21 mouse cellular contexts compared by ENCODE assay signal in genomic region chr6:16572828-16573227, GRCm38 (mm10).
DNase-seq lines count a peak whose midpoint lies in the region; ATAC-seq lines count a peak whose summit lies in the region.
"Had no signal": no experiment of that assay in that cellular context is flagged by ENCODE, and none has a peak within 500 bp of the region (broad histone marks: within the 10 kb centered on the region; RNA-seq: fewer than 3 reads in every experiment).

No protein-coding gene starts in this region.

- intact Hi-C loops in heart, postnatal 10 days (cut with DNase I), result no loop called here

- peaks cover 8% of the 10 kb centered on the region; the same call in 1 of the 2 replicates for H3K4me1 ChIP-seq in embryonic facial prominence, embryonic 12.5 days
- H3K4me1 ChIP-seq: heart, embryonic 12.5 days; kidney, embryonic 15.5 days; midbrain, embryonic 12.5 days; neural tube, embryonic 15.5 days had no signal

- no peaks in the 10 kb centered on the region for H3K27me3 ChIP-seq in embryonic facial prominence, embryonic 12.5 days
- H3K27me3 ChIP-seq: heart, embryonic 12.5 days; kidney, embryonic 15.5 days; midbrain, embryonic 12.5 days; neural tube, embryonic 15.5 days had no signal

- H3K4me2 ChIP-seq in embryonic facial prominence, embryonic 12.5 days (replicated peaks), result no peak overlapping the region
- H3K4me2 ChIP-seq: heart, embryonic 12.5 days; kidney, embryonic 15.5 days; midbrain, embryonic 12.5 days; neural tube, embryonic 15.5 days had no signal

- no peaks in the 10 kb centered on the region for H3K36me3 ChIP-seq in embryonic facial prominence, embryonic 12.5 days
- H3K36me3 ChIP-seq: heart, embryonic 12.5 days; kidney, embryonic 15.5 days; midbrain, embryonic 12.5 days; neural tube, embryonic 15.5 days had no signal

- H3K4me3 ChIP-seq in embryonic facial prominence, embryonic 12.5 days, result no peak overlapping the region
- H3K4me3 ChIP-seq: heart, embryonic 12.5 days; kidney, embryonic 15.5 days; midbrain, embryonic 12.5 days; neural tube, embryonic 15.5 days had no signal

- DNase-seq in embryo, embryonic 10 days (ENCODE audit: low spot score), result peak; percentile 26
- DNase-seq in embryo, embryonic 9.5 days (ENCODE audit: extremely low spot score), result no peak
- DNase-seq in right cerebral cortex, adult 18-20 months, result peak; percentile 25
- DNase-seq in right cerebral cortex, postnatal 14 days, result no peak
- DNase-seq in heart, postnatal 10 days, result no peak
- DNase-seq in cerebellum, postnatal 10 days, result no peak
- DNase-seq: adrenal gland, adult 8-10 months; cerebellum, adult 2 months; gastrocnemius, postnatal 14 days; heart, adult 18-20 months; heart, postnatal 14 days; kidney, postnatal 36 days; thymus, postnatal 36 days had no signal

- ATAC-seq in embryonic facial prominence, embryonic 12.5 days (ENCODE audit: insufficient number of reproducible peaks, insufficient read depth, low FRiP score, low TSS enrichment), result 0 out of 2 replicates have a peak, but pooled peaks have one; percentile 77
- ATAC-seq: activated CD4-positive, CD25-positive, alpha-beta regulatory T cell, adult 4 months; forebrain, embryonic 16.5 days; intestine, postnatal 0 days had no signal

- no peak overlapping the region for H3K27ac ChIP-seq in embryonic facial prominence, embryonic 12.5 days
- H3K27ac ChIP-seq: kidney, embryonic 15.5 days; midbrain, embryonic 12.5 days; neural tube, embryonic 15.5 days had no signal

- 24% methylated on average over 6 of the region's 6 CpGs for WGBS in embryonic facial prominence, embryonic 12.5 days

- no peak overlapping the region for H3K9ac ChIP-seq in embryonic facial prominence, embryonic 12.5 days
- H3K9ac ChIP-seq: heart, embryonic 12.5 days; kidney, embryonic 15.5 days; midbrain, embryonic 12.5 days; neural tube, embryonic 15.5 days had no signal

- H3K9me3 ChIP-seq in embryonic facial prominence, embryonic 12.5 days, result no peaks in the 10 kb centered on the region
- H3K9me3 ChIP-seq: heart, embryonic 12.5 days; kidney, embryonic 15.5 days; midbrain, embryonic 12.5 days; neural tube, embryonic 15.5 days had no signal

Comparison
In these comparisons a context has a peak if more than half of its experiments do, and no peak if none do; other contexts are left out.
1. DNase-seq: peak in embryo, embryonic 10 days (single experiment) and right cerebral cortex, adult 18-20 months (single experiment); none in embryo, embryonic 9.5 days (single experiment), right cerebral cortex, postnatal 14 days (single experiment), heart, postnatal 10 days (0 of 2) and cerebellum, postnatal 10 days (0 of 2).